Mouse (Mus musculus) lung, postnatal 4 days (tissue): ENCODE measurements around the gene Med24.
A peak's percentile ranks its signal among the peaks of the same experiment; 100 is the strongest.

Experiments
- DNase-seq, 2 experiments: peaks; one replicate each; pipeline ENCODE4 v3.0.0; 2021

Med24 gene

DNA sequence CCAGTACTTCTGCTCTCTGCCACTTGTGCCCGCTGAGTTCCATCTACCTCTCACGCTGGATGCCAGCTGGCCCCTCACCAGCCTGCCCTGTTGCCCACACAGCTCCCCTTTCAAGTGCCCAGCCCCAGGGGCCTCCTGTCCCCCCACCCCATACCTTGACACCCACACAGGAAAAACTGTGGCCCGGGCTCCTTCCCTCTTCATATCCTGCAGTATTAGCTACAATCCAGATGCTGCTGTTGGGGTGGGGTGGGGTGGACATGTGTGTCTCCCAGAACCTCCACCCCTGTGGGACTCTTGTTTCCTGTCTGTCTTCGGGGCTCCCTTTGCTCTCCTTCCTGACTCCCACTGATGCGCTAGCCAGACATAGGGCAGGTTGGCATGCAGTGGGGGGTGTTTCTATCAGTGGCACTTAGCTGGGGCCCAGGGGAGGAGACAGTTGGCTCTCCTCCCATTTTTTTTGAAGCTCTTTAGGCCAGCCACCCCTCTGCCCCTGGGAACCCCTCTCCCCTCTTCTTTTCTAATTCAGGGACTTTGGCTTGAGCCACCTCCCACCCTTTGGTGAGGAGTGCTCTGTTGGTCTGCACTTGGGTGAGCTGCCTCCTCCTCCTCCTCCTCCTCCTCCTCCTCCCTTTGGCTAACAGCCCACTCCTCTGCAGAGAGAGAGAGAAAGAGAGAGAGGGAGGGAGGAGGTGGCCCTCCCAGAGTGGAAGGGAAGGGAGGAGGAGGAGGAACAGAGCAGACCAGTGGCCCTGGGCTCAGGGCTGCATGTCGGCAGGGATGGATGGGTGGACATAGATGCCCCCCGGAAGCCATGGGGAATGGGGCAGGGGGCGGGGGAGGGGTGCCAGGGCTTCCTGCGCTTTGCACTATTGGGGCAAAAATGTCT lies 36.4 kb upstream of the Med24 start:
- peak in 1 of 2 experiments; percentile 19 for DNase-seq

DNA sequence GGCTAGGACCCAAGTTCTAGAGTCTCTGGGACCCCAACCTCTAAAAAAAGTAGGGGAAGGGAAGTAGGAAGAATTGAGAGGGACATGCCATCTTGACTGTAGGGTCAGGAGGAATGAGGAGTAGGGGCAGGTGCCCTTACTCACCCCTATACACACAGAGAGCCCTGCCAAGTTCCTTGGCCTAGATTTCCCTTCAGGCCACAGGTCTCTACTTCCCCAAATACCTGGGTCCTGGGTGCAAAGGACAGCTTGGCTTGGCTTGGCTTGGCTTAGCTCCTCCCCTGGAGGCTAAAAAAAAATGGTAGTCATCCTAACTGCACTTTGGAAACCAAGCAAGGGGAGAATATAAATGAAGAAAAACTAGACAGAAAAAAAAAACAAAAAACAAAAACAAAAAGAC lies 35.5 kb upstream of the Med24 start:
- no peak for DNase-seq

DNA sequence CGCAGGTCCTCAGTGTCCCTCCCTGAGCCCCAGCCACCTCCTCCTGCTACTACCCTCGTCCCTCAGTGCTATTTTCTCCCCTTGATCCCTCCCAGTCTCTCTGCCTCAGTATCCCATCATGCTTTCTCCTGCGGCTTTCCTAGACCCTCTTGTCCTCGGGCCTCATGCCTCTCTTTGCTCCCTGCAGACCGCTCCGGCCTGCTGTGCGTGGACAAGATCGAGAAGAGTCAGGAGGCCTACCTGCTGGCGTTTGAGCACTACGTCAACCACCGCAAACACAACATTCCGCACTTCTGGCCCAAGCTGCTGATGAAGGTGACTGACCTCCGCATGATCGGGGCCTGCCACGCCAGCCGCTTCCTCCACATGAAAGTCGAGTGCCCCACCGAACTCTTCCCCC lies 34.9 kb upstream of the Med24 start:
- DNase-seq: no peak

DNA sequence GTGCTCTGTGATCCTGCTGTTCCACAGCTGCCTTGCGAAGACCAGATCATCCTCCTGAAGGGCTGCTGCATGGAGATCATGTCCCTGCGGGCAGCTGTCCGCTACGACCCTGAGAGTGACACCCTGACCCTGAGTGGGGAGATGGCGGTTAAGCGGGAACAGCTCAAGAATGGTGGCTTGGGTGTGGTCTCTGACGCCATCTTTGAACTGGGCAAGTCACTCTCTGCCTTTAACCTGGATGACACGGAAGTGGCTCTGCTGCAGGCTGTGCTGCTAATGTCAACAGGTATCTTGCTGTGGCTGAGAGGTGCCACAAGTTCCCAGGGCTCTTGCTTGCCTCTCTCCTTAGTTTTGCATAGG lies 34.2 kb upstream of the Med24 start:
- no peak for DNase-seq

DNA sequence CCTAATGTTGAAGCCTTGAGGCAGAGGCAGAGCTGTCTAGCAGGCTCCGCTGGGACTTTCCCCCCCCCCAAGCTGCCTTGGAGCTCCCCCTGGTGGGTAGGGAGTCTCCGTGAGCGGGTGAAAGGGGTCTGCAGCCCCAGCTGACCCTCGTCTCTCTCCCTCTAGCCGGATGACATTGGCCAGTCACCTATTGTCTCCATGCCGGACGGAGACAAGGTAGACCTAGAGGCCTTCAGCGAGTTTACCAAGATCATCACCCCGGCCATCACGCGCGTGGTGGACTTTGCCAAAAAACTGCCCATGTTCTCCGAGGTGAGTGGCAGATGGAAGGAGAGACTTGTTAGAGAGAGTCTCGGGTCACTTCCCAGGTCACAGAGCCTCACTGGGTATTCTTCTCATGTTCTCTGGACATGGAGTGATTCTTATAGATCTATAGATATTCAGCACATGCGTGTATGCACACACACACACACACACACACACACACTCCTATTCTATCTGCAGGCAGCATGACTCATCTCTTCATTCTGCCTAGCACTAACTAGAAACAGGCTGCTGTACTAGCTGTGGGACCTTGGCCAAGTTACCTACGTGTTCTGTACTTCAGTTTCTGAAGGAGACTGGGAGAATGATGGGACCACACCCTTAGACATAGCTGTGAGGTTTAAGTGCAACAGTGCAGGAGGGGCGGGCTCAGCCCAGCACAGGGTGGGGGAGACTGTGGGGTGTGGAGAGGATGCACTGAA lies 33.7 kb upstream of the Med24 start:
- peak; percentile 69 to 74 for DNase-seq

DNA sequence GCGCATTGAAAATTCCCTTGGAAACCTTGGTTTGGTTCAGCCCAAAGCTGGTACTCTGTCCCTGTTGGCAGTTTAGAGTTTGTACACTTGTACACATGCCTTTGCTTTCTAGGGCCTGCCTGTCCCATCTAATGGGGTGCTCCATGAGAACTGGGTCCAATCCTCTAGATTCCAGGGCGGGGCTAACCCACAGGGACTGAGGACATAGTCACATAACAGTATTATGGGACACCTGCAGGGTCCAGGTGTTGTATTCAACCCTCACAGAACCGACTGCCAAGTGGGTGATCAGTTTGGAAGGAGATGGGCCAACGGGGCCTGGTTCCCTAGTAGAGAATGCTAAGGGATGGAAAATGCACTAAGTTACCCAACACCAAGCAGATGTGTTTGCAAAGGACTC lies 32.7 kb upstream of the Med24 start:
- DNase-seq: no peak

DNA sequence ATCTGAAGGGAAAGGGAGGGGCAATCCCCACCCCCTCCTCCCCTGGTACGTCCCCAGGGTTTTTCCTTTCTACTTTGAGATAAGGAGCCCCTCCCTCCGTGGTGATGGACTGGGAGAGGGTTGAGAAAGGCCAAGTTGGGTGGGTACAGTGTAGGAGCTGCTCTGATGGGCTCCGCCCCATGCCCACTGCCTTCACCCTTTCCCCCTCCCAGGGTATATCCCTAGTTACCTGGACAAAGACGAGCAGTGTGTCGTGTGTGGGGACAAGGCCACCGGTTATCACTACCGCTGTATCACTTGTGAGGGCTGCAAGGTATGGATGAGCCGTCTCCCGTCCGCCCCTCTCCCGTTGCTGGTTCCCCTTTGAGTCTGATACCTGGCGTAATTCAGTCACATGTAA lies 27.5 kb upstream of the Med24 start:
- DNase-seq: no peak

DNA sequence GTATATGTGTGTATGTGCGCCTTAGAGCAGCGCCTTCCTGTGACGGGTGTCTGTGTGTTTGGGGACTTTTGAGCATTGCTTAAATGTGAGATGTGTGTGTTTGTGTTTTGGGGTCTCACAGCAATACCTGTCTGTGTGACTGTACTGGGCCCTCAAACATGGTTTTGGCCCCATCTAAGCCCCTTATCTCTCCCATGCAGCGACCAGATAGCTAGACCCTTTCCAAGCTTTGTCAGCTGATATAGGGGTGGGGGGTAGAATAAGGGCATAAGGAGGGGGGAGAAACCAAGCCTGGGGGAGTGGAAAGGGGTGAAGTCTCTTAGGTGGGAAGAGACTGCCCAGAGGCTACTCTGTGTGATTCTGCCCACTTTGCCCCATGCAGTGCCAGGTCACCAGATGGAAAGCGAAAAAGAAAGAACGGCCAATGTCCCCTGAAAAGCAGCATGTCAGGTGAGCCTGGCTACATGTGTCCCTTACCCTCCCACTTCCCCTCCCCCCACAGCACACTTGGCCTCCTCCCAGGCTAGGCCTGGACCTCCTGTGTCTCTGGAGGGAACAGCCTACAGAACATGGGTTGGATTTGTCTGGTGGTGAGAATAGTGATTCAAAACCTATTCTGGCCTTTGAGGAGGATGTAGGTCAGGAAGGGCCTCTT lies 26.6 kb upstream of the Med24 start:
- DNase-seq: no peak

DNA sequence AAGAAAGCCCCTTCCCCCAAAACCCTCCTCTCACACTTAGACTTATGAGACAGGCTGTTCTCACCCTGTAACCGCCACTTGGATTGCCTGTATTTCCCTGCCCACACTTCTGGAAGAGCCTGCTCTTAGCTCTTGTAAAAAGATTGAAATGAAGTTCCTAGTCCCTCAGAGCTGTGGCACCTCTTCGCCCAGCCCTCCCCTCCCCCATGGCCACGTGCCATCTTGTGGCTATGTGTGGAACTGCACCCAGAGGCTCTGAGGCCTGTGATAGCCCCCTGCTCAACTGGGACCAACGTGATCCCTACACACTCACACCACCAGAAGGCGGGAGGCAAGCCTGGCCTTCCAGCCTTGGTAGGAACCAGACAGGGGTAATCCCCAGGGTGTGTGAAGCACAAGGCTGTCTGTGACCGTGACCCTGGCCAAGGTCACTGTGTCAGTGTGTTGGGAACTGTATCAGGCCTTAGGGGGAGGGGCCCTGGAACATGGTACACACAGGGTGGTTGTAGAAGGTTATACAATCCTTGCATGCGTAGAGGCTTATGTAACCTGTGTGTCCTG lies 25.5 kb upstream of the Med24 start:
- DNase-seq: peak; percentile 83 to 90

DNA sequence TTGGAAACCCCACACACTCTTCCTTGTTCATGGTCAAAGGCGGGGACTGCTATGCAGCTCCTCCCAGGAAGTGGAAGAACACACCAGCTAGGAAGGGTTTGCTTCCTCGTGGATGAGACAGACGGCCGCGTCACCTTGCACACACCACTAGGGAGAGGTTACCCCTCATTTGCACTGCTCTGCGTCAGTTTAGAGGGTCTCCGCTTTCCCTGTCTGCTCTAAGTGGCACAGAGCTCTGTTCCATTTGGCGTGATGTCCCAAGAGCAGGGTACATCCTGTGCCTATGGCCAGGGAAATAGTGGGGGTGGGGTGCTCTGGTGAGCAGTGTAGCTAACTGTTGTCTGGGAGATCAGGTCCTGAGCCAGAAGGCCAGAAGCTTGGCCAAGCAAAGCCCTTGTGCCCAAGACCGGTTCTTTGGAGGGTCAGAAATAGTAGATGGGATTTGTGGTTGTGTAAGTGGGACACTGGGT lies 25.0 kb upstream of the Med24 start:
- DNase-seq: no peak

DNA sequence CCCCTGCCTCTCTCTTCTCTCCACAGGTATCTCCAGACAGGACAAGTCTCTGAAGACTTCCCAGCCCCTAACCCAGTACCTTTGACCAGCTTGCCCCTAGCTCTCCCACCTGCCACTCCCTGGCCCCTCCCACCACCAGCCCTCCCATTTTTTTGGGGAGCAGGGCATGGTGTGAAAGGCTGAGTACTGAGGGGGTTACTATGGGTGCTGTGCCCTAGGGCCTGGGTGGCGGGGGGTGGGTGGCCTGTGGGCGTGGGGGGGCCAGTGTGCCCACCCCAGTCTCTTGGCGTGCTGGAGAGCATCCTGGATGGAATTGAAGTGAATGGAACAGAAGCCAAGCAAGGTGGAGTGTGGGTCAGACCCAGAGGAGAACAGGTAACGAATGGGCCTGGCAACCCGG lies 24.0 kb upstream of the Med24 start:
- no peak for DNase-seq

DNA sequence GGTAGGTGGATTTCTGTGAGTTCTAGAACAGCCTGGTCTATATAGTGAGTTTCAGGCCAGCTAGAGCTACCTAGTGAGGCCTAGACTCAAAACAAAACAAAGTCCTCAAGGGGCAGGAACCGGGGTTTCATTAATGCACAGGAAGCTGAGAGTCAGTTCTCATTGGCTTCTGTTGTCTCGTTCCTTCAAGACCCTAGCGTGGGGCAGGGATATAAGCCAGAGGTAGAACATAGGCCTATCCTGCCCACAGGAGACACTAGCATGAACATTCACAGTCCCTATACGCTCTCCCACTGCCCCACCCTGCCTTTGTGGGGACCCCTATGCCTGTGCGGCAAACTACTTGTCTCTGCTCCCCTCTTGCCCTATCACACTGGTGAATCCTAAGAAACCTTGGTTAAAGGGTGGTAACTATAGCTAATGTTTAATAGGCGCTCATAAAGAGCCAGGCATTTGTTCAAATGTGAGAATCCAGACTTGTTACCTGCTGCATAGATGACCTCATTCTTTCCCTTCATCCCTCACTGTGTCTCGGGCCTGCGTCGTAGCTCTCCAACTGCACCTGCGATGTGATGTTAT lies 23.4 kb upstream of the Med24 start:
- DNase-seq: no peak

DNA sequence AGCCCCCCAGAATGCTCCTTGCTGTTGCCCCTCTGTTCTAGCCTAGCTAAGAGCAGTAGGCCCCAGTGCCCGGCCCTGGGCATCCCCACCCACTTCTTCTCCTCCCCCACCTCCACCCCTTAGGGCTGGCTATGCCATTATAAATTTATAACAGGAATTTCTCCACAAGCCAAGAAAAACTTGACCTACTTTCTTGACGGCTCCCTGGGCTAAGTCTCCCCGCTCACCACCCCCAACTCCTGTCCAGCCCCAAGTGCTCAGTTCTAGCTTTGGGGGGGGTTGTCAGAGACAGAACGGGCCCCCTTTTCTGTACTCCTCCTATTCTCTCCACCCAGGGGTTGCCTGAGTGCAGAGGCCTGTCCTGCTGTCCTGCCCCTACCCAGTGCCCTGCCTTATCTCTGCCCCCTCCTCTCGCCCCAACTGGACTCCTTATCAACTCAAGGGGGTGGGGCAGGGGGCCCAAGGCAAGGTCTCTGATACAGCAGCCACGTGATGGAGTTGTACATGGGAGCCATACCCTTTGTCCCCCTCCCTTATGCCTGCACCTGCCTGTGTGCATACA lies 22.1 kb upstream of the Med24 start:
- DNase-seq: peak in 1 of 2 experiments; percentile 33

DNA sequence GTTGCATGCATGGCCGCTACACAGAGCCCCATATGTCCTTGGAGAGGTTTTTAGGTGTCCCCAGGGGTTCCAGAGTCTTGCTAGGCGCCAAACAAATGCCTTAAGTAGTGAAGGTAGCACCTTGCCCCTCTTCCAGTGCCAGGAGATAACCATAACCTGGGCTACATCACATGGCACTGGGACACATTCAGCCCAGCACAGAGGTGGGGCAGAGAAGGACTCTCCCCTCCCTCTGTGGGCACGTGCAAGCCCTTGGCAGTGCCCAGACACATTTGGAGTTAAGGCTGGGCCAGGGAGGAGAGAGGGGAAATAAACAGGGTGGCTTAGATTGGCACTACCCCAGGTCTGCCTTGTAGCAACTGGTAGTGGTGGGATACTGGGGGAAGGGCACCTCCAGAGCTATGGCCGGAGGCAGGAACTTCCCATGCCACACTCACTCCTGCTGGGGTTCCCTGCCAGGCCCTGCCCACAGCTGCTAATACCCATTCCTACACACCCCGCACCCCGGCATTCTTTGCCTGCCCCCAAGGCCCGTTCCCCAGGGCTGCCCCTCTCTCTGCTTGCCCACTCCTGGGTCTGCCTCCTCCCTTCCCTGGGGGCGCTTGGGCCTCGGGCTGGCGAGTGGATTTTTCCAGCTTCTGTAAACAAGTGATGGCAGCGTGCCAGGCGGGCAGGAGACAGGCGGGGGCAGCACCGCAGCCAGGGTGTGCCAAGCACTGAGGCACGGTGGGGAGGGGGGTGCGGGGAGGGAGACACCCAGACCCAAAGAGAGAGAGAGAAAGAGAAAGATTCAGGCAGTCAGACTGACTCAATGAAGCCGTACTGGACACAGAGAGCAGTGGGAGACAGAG lies 21.3 kb upstream of the Med24 start:
- peak; percentile 84 to 90 for DNase-seq

DNA sequence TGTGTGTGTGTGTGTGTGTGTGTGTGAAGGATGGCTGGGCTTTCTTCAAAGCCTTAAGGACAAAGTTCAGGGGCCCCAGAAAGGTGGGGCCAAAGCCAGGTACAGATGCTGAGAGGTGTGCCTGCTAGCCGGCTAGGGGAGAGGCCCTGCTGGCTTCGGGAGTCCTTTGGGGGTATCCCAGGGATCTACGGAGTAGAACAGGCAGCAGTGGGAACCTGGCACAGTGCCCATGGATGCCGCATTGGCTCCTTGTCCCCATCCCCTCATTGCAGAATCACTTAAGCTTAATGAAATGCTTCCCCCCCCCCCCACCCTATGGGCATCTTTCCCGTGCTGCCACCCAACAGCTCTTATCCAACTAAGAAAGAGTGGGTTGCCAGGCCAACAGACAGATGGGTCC lies 20.5 kb upstream of the Med24 start:
- DNase-seq: no peak

DNA sequence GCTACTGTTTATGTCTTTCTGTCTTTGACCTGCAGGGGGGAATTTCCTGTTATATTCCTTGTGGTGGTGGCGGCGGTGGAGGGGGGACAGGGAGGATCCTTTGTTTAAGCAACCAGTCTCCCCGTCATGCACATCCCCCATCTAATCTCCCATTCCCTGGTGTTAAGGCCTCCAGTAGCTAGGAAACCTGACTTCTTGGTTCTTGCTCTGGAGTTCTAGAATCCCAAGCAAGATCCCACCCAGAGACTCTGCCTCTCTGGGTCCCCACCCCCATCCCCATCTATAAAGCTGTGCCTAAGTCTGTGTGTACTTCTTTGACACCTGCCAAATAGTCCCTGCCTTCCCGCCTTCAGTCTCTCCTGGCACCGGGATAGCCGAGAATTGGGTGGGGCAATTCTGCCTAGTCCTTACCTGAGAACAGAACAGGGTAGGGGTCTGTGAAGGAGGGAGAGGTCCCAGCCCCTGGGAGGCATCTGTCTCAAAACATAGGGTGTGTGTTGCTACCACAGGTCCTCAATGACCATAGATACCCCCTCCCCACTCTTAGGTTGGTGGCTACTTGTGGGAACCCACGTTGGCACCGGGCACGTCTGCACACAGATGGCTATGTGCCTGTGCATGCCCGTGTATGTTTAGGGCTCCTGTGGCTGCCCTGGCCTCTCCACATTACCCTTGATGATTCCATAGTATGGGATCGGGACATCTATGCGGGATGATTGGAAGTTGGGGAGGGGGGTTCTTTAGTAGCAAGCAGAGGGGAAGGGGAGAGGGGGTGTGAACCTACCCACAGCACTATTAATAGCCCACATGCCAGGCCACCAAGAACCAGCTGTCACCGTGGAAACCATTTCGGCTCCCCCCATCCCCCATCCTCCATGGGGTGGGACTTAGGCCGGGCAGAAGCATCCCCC lies 19.5 kb upstream of the Med24 start:
- peak; percentile 73 to 74 for DNase-seq

DNA sequence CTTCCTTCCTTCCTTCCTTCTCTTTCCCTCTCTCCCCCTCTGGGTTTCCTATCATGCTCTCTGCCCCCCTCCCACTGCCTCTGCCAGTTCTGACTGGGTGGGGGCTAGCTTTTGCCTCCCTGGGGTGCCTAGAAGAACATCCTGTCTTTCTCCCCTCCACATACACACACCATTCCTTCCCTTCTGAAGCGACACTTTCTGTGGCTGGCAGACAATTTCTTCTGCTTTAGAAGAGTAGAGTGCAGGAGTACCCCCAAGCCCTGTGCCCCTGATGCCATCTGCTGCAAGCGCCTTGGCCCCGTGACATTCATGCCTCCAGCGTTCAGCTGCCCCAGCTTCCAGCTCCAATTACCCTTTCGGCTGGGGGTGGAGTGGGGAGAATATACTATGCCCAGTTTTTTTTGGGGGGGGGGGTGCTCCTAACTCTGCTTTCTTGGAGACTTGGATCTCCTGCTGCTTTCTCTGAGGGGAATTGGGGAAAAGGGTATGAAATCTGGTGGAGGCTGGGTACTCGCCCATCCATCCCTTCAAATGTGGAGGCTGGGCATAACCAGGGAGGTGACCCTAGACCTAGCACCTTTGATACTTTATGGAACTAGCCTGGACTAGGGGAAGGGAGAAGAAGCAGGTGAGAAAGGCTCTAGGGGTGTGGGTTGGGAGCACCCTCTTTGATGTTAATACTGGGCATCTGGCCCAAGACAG lies 18.7 kb upstream of the Med24 start:
- no peak for DNase-seq

DNA sequence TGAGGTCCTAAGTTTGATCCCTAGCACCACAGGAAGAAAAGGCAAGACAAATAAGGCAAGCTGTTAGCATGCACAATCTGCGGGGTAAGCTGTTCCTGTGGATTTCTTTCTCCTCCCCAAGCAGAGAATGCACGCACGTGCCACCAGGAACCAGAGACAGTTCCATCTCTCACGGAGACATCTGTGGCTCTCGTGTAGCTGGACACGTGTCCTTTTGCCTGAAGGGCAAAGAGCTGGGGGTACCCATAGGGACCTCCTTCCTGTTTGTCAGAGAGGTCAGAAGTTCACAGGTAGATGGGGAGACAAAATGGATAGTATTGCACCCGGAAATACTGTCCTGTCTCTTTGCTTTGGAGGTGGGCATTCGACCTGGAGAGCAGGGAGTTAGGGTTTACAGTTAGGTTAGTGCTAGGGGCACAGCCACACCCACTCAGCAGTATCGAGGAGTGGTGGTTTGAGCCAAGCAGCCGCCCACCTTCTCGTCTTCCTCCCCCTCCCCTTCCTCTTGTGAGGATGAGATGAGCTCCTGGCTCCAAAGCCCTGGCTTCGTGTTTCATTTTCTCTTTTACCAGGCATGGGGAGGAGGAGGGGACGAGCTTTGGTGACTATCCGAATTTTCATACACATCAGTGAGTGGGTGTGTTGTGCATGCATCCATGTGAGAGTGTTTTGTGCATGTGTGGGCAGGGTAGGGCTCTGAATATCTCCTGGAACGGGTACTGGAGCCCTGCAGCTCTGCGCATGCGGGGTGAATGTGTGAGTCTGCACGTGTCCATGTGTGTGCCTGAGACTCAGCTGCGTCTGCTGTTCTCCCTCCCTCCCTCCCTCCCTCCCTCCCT lies 17.8 kb upstream of the Med24 start:
- peak; percentile 77 to 83 for DNase-seq
